Comparison of ENCODE assay signal across 9 mouse cellular contexts in genomic region chr1:64757254-64757653, GRCm38 (mm10). TPM values are rescaled to one million over a fixed set of nuclear protein-coding genes. Genes with fewer than 3 reads are reported as not detected.
A peak's percentile ranks its signal among the peaks of the same experiment; 100 is the strongest.
DNase-seq lines count a peak whose midpoint lies in the region; ATAC-seq and TF ChIP-seq lines count a peak whose summit lies in the region.
"Had no signal": no experiment of that assay in that cellular context is flagged by ENCODE, and none has a peak within 500 bp of the region (broad histone marks: within the 10 kb centered on the region; RNA-seq: fewer than 3 reads in every experiment).

No protein-coding gene starts in this region.

- H3K9me3 ChIP-seq in lung, embryonic 15.5 days = no peaks in the 10 kb centered on the region

- 20% methylated on average over 2 of the region's 2 CpGs for WGBS in lung, embryonic 15.5 days

- intact Hi-C loops in gastrocnemius, adult 2 months (cut with DNase I) = no loop called here

- no peaks in the 10 kb centered on the region for H3K27me3 ChIP-seq in lung, embryonic 15.5 days

- no peak overlapping the region for H3K4me3 ChIP-seq in gastrocnemius, adult 2 months
- no peak overlapping the region for H3K4me3 ChIP-seq in lung, embryonic 15.5 days

- H3K4me1 ChIP-seq in lung, embryonic 15.5 days = peaks cover 26% of the 10 kb centered on the region

- H3K9ac ChIP-seq in lung, embryonic 15.5 days = no peak overlapping the region

- no peak overlapping the region for H3K4me2 ChIP-seq in lung, embryonic 15.5 days

- no peaks in the 10 kb centered on the region for H3K36me3 ChIP-seq in lung, embryonic 15.5 days

- peak; percentile 49 for DNase-seq in gastrocnemius, adult 2 months
- DNase-seq in gastrocnemius, postnatal 4 days (ENCODE audit: low spot score in 2 of 2) = no peak
- DNase-seq in urinary bladder, adult 18-20 months (ENCODE audit: low spot score in 2 of 2) = peak; percentile 22 to 57
- no peak for DNase-seq in urinary bladder, postnatal 10 days (ENCODE audit: low spot score)
- DNase-seq in spleen, adult 12 weeks (ENCODE audit: low spot score) = no peak
- no peak for DNase-seq in B cell, adult 2 months
- no peak for DNase-seq in yolk sac, embryonic 10.5 days (ENCODE audit: low spot score)

- TF ChIP-seq CTCF in gastrocnemius, adult 2 months (IDR thresholded peaks at IDR 0.05) = no peak

- H3K27ac ChIP-seq in gastrocnemius, adult 2 months = peak overlapping the region; percentile 8; the same call in 1 of the 2 replicates
- H3K27ac ChIP-seq in lung, embryonic 15.5 days = peak overlapping the region; percentile 66

- peak; percentile 74; the same call in 1 of the 2 replicates for ATAC-seq in lung, embryonic 15.5 days (ENCODE audit: borderline replicate concordance, extremely low read depth, low FRiP score, low TSS enrichment)
- ATAC-seq: inflammation-experienced regulatory T-cells, adult 6 months had no signal

RNA-seq across cellular contexts. Expression of gene Fzd5, which starts 19.7 kb away (rescaled TPM):
- total RNA-seq in gastrocnemius, adult 2 months (2021) = 1 to 10 TPM; 1.2 to 2.3 TPM
- 1 to 10 TPM; 4.2 to 5.0 TPM for total RNA-seq in gastrocnemius, postnatal 4 days (2021)
- 3.0 and 3.1 TPM in 2 replicates for polyA plus RNA-seq in lung, embryonic 15.5 days (2015; fragmentation: Nextera tagmentation; extraction: Ambion mirVana)

Comparison
In these comparisons a context has a peak if more than half of its experiments do, and no peak if none do; other contexts are left out.
1. DNase-seq: peak in gastrocnemius, adult 2 months (single experiment) and urinary bladder, adult 18-20 months (2 of 2); none in gastrocnemius, postnatal 4 days (0 of 2), urinary bladder, postnatal 10 days (single experiment), spleen, adult 12 weeks (single experiment), B cell, adult 2 months (0 of 2) and yolk sac, embryonic 10.5 days (single experiment).